Mouse (Mus musculus) testis, adult 2 months (tissue): ENCODE measurements around the gene Gm10518.

Experiments used
- CTCF ChIP-seq: fragments of 200-500 bp; IDR thresholded peaks from 2 replicates; pipeline ENCODE4 v1.5.1; 2012; ENCODE audit warnings: low read depth, mild to moderate bottlenecking, inconsistent platforms, low read length, moderate library complexity; ENCODE audit not compliant: control insufficient read depth, insufficient read depth, insufficient replicate concordance
- POLR2A ChIP-seq: fragments of 200-500 bp; IDR thresholded peaks from 2 replicates; pipeline ENCODE4 v1.6.1; 2012; ENCODE audit warnings: low read depth, mild to moderate bottlenecking, inconsistent platforms, low read length, moderate library complexity; ENCODE audit not compliant: control insufficient read depth

DNA sequence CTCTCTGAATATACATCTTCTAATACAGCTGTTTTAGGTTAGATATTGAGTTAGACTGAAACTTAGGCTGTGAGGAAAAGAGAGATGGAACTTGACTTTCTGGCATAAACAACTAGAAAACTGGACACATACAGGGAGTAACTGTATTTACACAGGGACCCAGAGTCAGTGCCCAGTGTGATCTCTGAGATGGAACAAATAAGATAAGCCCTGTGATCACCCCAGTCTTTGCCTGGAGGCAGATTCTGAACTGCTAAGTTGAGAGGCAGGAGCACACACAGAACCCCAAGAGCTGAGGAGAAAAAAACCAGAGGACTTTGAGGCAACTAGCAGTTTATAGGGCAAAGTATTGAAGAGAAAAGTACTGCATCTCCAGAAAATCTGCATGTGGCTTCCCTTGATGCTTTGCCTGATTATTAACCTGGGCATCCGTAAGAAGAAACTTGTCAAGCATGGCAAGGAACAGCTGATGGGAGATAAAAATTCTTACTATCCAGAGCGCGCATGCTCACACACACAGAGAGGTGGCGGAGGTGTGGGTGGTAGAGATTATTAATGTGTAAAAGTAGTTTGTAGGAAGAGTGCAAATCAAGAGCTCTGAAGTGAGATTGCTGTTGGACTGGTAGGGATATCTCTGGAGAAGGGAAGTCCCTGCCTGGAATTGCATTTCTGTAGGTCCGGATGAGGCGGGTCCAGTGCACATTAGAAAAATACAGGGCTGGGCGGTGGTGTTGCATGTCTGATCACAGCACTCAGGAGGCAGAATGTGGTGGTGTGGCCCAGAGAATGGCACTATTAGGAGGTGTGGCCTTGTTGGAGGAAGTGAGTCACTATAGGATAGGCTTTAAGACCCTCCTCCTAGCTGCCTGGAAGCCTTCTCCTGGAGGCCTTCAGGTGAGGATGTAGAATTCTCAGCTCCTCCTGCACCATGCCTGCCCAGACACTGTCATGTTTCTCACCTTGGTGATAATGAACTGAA is 33.5 kb downstream of the Gm10518 start:
- TF ChIP-seq CTCF (no peak), POLR2A (no peak)
